Mouse (Mus musculus) heart, postnatal 0 days (tissue): ENCODE measurements around the gene Zer1.

Source experiments
- CTCF ChIP-seq: IDR thresholded peaks from 2 replicates; pipeline ENCODE4 v1.5.1; 2016; ENCODE audit warnings: antibody characterized with exemption, control low read depth, low read depth
- EP300 ChIP-seq: IDR thresholded peaks from 2 replicates; pipeline ENCODE4 v1.6.1; 2016; ENCODE audit warnings: antibody characterized with exemption, low read depth

DNA sequence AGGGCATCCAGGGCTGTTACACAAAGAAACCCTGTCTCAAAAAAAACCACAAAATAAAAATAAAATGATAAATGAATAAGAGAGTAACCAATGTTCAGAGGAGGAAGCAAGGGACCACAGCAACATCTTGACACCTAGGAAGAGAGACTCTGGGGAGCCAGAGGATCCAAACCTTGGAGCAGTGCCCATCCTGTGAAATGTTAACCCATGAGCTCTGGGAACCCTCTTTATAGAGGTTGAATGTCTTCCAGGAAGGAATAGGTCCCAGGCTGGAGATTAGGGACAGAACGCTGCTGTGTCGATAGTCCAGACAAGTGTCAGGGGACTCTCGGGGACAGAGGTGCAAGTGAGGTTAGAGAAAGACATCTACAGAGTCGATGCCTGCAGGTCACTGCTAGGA, 4.1 kb downstream of the Zer1 start:
- TF ChIP-seq CTCF (no peak), EP300 (no peak)
